Mouse (Mus musculus) embryonic facial prominence, embryonic 10.5 days (tissue): ENCODE results near the gene Arhgap32. TPM values are rescaled to one million over a fixed set of nuclear protein-coding genes. Genes with fewer than 3 reads are reported as not detected.

ENCODE experiments used
- DNase-seq: peaks from one replicate; pipeline ENCODE4 v3.0.0-alpha.2; 2017; ENCODE audit warnings: low spot score
- H3K27ac ChIP-seq: fragments of 300-500 bp; sonication (generic); replicated peaks from 2 replicates; pipeline ENCODE4 v1.5.1; 2016; ENCODE audit warnings: mild to moderate bottlenecking
- H3K27me3 ChIP-seq: fragments of 300-500 bp; sonication (generic); replicated peaks from 2 replicates; pipeline ENCODE4 v1.6.1; 2016; ENCODE audit warnings: low read depth, mild to moderate bottlenecking; ENCODE audit not compliant: poor library complexity, severe bottlenecking
- H3K36me3 ChIP-seq: fragments of 300-500 bp; sonication (generic); replicated peaks from 2 replicates; pipeline ENCODE4 v1.6.1; 2016; ENCODE audit warnings: mild to moderate bottlenecking, moderate library complexity
- H3K4me1 ChIP-seq: fragments of 300-500 bp; sonication (generic); 2 replicates; pipeline ENCODE4 v1.6.1; 2016
- H3K4me3 ChIP-seq: fragments of 300-500 bp; sonication (generic); 2 replicates; pipeline ENCODE4 v1.5.1; 2016; ENCODE audit warnings: mild to moderate bottlenecking, moderate library complexity
- H3K9me3 ChIP-seq: fragments of 300-500 bp; sonication (generic); 2 replicates; pipeline ENCODE4 v1.6.1; 2016; ENCODE audit warnings: mild to moderate bottlenecking
- WGBS: fragments of 180-500 bp; shearing (Covaris S2); methylation state at CpG from one replicate; pipeline ENCODE4 v1.1.7; 2016; 5-methylcytosine and 5-hydroxymethylcytosine counted together
- polyA plus RNA-seq: library from polyadenylated mRNA; unstranded; fragments of >200 nt; fragmentation: Nextera tagmentation; extraction: Ambion mirVana; gene quantifications from 2 replicates; pipeline ENCODE4 v1.2.1, GENCODE M21; 2016

Gene Arhgap32
- polyA plus RNA-seq, 1 experiment from 2014 or later, result 4.0 TPM

GRCm38 (mm10) chr9:32168546-32169137 is 52.7 kb downstream of the Arhgap32 start:
- no peaks in the 10 kb centered on the region for H3K27me3 ChIP-seq
- no peaks in the 10 kb centered on the region for H3K4me1 ChIP-seq
- H3K4me3 ChIP-seq, result no peak overlapping the region
- peaks cover 4% of the 10 kb centered on the region for H3K36me3 ChIP-seq
- H3K27ac ChIP-seq, result no peak overlapping the region
- no peak for DNase-seq
- 90% methylated on average over 5 of the region's 5 CpGs for WGBS
- H3K9me3 ChIP-seq, result no peaks in the 10 kb centered on the region

- Histone ChIP-seq H3K4me3 (no peak overlapping the region), H3K4me1 (no peaks in the 10 kb centered on the region), H3K27me3 (no peaks in the 10 kb centered on the region), H3K36me3 (peaks cover 3% of the 10 kb centered on the region; the same call in 1 of the 2 replicates), H3K9me3 (no peaks in the 10 kb centered on the region), H3K27ac (no peak overlapping the region)
- WGBS, result 88% methylated on average over 8 of the region's 8 CpGs
- no peak for DNase-seq
Observed at GRCm38 (mm10) chr9:32170713-32171112, 54.8 kb downstream of the Arhgap32 start.

- Histone ChIP-seq H3K4me3 (no peak overlapping the region), H3K4me1 (peaks cover 8% of the 10 kb centered on the region), H3K36me3 (0 out of 2 replicates have a peak, but pooled peaks cover 3% of the 10 kb centered on the region), H3K27me3 (no peaks in the 10 kb centered on the region), H3K9me3 (no peaks in the 10 kb centered on the region), H3K27ac (no peak overlapping the region)
- 83% methylated on average over 4 of the region's 4 CpGs for WGBS
- DNase-seq, result no peak
Observed at GRCm38 (mm10) chr9:32176612-32177011, 60.7 kb downstream of the Arhgap32 start.

DNA sequence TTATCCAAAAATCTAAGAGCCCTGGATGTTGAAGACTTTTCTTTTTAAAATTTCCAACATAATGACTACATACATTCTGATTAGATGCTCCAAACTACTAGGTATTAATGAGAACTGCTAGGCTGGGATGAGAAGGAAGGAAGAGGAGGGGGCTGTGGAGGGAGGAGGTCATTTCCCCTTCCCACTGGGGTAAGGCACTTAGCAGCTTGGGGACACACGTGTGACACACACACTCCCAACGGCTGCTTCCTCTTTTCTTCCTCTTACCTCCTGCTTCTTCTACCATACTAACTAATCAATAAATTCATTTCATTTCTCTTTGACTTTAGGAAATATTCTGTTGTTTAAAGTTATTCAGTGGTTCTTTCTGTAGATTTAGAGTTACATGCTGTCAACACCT is 65.2 kb downstream of the Arhgap32 start:
- Histone ChIP-seq H3K4me3 (no peak overlapping the region), H3K9me3 (no peaks in the 10 kb centered on the region), H3K27me3 (no peaks in the 10 kb centered on the region), H3K36me3 (peaks cover 35% of the 10 kb centered on the region), H3K27ac (no peak overlapping the region), H3K4me1 (peaks cover 8% of the 10 kb centered on the region)
- no peak for DNase-seq
- WGBS, result 52% methylated on average over 2 of the region's 2 CpGs

- Histone ChIP-seq H3K27ac (no peak overlapping the region), H3K27me3 (no peaks in the 10 kb centered on the region), H3K4me3 (no peak overlapping the region), H3K9me3 (no peaks in the 10 kb centered on the region), H3K4me1 (no peaks in the 10 kb centered on the region), H3K36me3 (peaks cover 47% of the 10 kb centered on the region)
- DNase-seq, result peak; percentile 21
- WGBS, result 89% methylated on average over 2 of the region's 2 CpGs
Observed at GRCm38 (mm10) chr9:32186489-32186888, 70.6 kb downstream of the Arhgap32 start.

- Histone ChIP-seq H3K9me3 (no peaks in the 10 kb centered on the region), H3K4me1 (no peaks in the 10 kb centered on the region), H3K27ac (no peak overlapping the region), H3K27me3 (no peaks in the 10 kb centered on the region), H3K36me3 (peaks cover 24% of the 10 kb centered on the region), H3K4me3 (no peak overlapping the region)
- WGBS, result 62% methylated on average over 5 of the region's 5 CpGs
- DNase-seq, result no peak
Observed at GRCm38 (mm10) chr9:32192295-32193073, 76.5 kb downstream of the Arhgap32 start.

DNA sequence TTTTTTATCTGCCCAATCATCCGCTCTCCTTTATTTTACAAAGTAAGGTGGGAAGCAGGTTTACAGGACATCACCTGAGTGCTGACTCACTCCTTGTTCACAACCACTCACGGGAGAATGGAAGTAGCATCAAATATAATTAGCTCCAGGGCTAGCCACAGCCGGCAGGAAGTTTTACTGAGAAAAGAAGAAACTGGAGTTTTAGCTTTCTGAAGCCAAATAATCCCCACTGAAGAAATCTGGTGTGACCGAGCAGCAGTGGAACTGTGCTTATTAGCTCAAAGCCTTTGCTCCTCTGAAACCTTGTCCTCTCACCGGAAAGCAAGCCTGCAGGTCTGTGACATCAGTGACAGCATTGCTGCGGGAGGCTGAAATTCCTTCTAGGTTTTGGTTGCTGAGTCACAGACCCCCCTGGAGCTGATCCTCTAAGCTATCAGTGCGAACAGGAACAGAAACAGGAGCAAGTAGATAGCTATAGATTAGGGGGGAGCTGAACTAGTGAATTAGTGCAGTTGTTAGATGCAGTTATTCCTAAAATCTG is 88.6 kb downstream of the Arhgap32 start:
- no peaks in the 10 kb centered on the region for H3K36me3 ChIP-seq
- H3K27ac ChIP-seq, result no peak overlapping the region
- no peak for DNase-seq
- H3K27me3 ChIP-seq, result no peaks in the 10 kb centered on the region
- peaks cover 7% of the 10 kb centered on the region for H3K4me1 ChIP-seq
- WGBS, result 57% methylated on average over 7 of the region's 7 CpGs
- H3K9me3 ChIP-seq, result no peaks in the 10 kb centered on the region
- H3K4me3 ChIP-seq, result no peak overlapping the region

- no peak overlapping the region for H3K4me3 ChIP-seq
- 93% methylated on average over 8 of the region's 8 CpGs for WGBS
- no peaks in the 10 kb centered on the region for H3K9me3 ChIP-seq
- no peak for DNase-seq
- H3K27ac ChIP-seq, result no peak overlapping the region
- H3K36me3 ChIP-seq, result no peaks in the 10 kb centered on the region
- H3K4me1 ChIP-seq, result peaks cover 2% of the 10 kb centered on the region; the same call in 1 of the 2 replicates
- H3K27me3 ChIP-seq, result no peaks in the 10 kb centered on the region
Observed at GRCm38 (mm10) chr9:32207133-32207532, 91.2 kb downstream of the Arhgap32 start.

GRCm38 (mm10) chr9:32208071-32208470 is 92.1 kb downstream of the Arhgap32 start:
- no peak for DNase-seq
- Histone ChIP-seq H3K4me3 (no peak overlapping the region), H3K9me3 (no peaks in the 10 kb centered on the region), H3K27ac (no peak overlapping the region), H3K36me3 (no peaks in the 10 kb centered on the region), H3K27me3 (no peaks in the 10 kb centered on the region), H3K4me1 (peaks cover 2% of the 10 kb centered on the region; the same call in 1 of the 2 replicates)
- 82% methylated on average over 5 of the region's 5 CpGs for WGBS

- no peak for DNase-seq
- no peaks in the 10 kb centered on the region for H3K27me3 ChIP-seq
- 62% methylated on average over 5 of the region's 5 CpGs for WGBS
Observed at GRCm38 (mm10) chr9:32216820-32217567, 101.1 kb downstream of the Arhgap32 start.

GRCm38 (mm10) chr9:32219400-32219799 is 103.5 kb downstream of the Arhgap32 start:
- peaks cover 19% of the 10 kb centered on the region for H3K4me1 ChIP-seq
- no peak overlapping the region for H3K27ac ChIP-seq
- H3K4me3 ChIP-seq, result no peak overlapping the region
- no peaks in the 10 kb centered on the region for H3K36me3 ChIP-seq
- DNase-seq, result no peak
- H3K27me3 ChIP-seq, result no peaks in the 10 kb centered on the region
- WGBS, result 83% methylated on average over 4 of the region's 4 CpGs
- no peaks in the 10 kb centered on the region for H3K9me3 ChIP-seq

More at GRCm38 (mm10) chr9:32216820-32217567, 101.1 kb downstream of the Arhgap32 start:
- Histone ChIP-seq H3K4me3 (no peak overlapping the region), H3K4me1 (no peaks in the 10 kb centered on the region), H3K27ac (no peak overlapping the region), H3K9me3 (no peaks in the 10 kb centered on the region), H3K36me3 (no peaks in the 10 kb centered on the region)

- Histone ChIP-seq H3K27me3 (no peaks in the 10 kb centered on the region), H3K9me3 (no peaks in the 10 kb centered on the region), H3K4me1 (peaks cover 19% of the 10 kb centered on the region), H3K27ac (no peak overlapping the region), H3K36me3 (no peaks in the 10 kb centered on the region), H3K4me3 (no peak overlapping the region)
- 85% methylated on average over 4 of the region's 4 CpGs for WGBS
- no peak for DNase-seq
Observed at GRCm38 (mm10) chr9:32222184-32222583, 106.2 kb downstream of the Arhgap32 start.
